Mouse (Mus musculus) MEL (cell line): ENCODE data around the gene Mip. TPM values are rescaled to one million over a fixed set of nuclear protein-coding genes. Genes with fewer than 3 reads are reported as not detected.

Experiments
- DNase-seq: peaks from one replicate; pipeline ENCODE4 v3.0.0; 2011; ENCODE audit warnings: low read depth, low spot score
- H3K27ac ChIP-seq: 2 replicates; pipeline ENCODE4 v1.5.1; 2012; ENCODE audit warnings: low read depth, mild to moderate bottlenecking, control low read depth, low read length, moderate library complexity; ENCODE audit not compliant: control insufficient read depth
- H3K27me3 ChIP-seq, 2 experiments: fragments of 150-350 bp in 1 of 2; sonication (generic) in 1 of 2; 2 replicates each; pipeline ENCODE4 v1.6.1; 2012; ENCODE audit warnings: low read length in 2 of 2, mild to moderate bottlenecking in 2 of 2, improper control_type of control experiment in 1 of 2, moderate library complexity in 1 of 2; ENCODE audit not compliant: insufficient read depth in 2 of 2, control insufficient read depth in 1 of 2
- H3K36me3 ChIP-seq, 2 experiments: 2 replicates each; pipeline ENCODE4 v1.6.1; 2012 to 2014; ENCODE audit warnings: low read length in 2 of 2, improper control_type of control experiment in 1 of 2, inconsistent platforms in 1 of 2, mild to moderate bottlenecking in 1 of 2; ENCODE audit not compliant: insufficient read depth in 2 of 2, control insufficient read depth in 1 of 2
- H3K4me1 ChIP-seq, 2 experiments: fragments of 150-350 bp in 1 of 2; sonication (generic) in 1 of 2; 2 replicates each; pipeline ENCODE4 v1.6.1; 2012; ENCODE audit warnings: low read length in 2 of 2, improper control_type of control experiment in 1 of 2, mild to moderate bottlenecking in 1 of 2; ENCODE audit not compliant: insufficient read depth in 2 of 2, control insufficient read depth in 1 of 2
- H3K4me3 ChIP-seq, 2 experiments: fragments of 150-350 bp in 1 of 2; sonication (generic) in 1 of 2; 2 replicates each; pipeline ENCODE4 v1.5.1; 2012; ENCODE audit warnings: low read depth in 2 of 2, low read length in 2 of 2, mild to moderate bottlenecking in 2 of 2, moderate library complexity in 2 of 2, control low read depth in 1 of 2, improper control_type of control experiment in 1 of 2; ENCODE audit not compliant: control insufficient read depth in 1 of 2, insufficient read depth in 1 of 2
- H3K79me2 ChIP-seq: 2 replicates; pipeline ENCODE4 v1.6.1; 2012; ENCODE audit warnings: mild to moderate bottlenecking, low read length, moderate library complexity; ENCODE audit not compliant: control insufficient read depth, poor library complexity, insufficient read depth
- H3K9ac ChIP-seq: 2 replicates; pipeline ENCODE4 v1.6.1; 2012; ENCODE audit warnings: low read depth, mild to moderate bottlenecking, control low read depth, low read length, moderate library complexity; ENCODE audit not compliant: control insufficient read depth, poor library complexity, severe bottlenecking
- H3K9me3 ChIP-seq: fragments of 150-350 bp; sonication (generic); replicated peaks from 2 replicates; pipeline ENCODE4 v1.6.1; 2012; ENCODE audit warnings: mild to moderate bottlenecking, low read length, improper control_type of control experiment, moderate library complexity; ENCODE audit not compliant: insufficient read depth
- BHLHE40 ChIP-seq: IDR thresholded peaks from 2 replicates; pipeline ENCODE4 v1.6.1; 2012; ENCODE audit warnings: low read depth, mild to moderate bottlenecking, inconsistent platforms, low read length, improper control_type of control experiment, borderline replicate concordance
- CHD2 ChIP-seq: IDR thresholded peaks from 2 replicates; pipeline ENCODE4 v1.6.1; 2011; ENCODE audit warnings: low read length, improper control_type of control experiment
- CTCF ChIP-seq, 3 experiments: IDR thresholded peaks in 2 of 3; conservative IDR thresholded peaks in 1 of 3; 2 replicates each; pipeline ENCODE4 v1.5.1; 2011 to 2012; ENCODE audit warnings: low read length in 3 of 3, low read depth in 2 of 3, mild to moderate bottlenecking in 2 of 3, improper control_type of control experiment in 1 of 3, inconsistent platforms in 1 of 3, mixed read lengths in 1 of 3, moderate library complexity in 1 of 3; ENCODE audit not compliant: control insufficient read depth in 1 of 3, insufficient read depth in 1 of 3, poor library complexity in 1 of 3, severe bottlenecking in 1 of 3
- E2F4 ChIP-seq: IDR thresholded peaks from 2 replicates; pipeline ENCODE4 v1.6.1; 2011; ENCODE audit warnings: low read depth, low read length, improper control_type of control experiment, borderline replicate concordance
- EP300 ChIP-seq, 2 experiments: IDR thresholded peaks; 2 replicates each; pipeline ENCODE4 v1.6.1; 2011; ENCODE audit warnings: improper control_type of control experiment in 2 of 2, low read length in 2 of 2, low read depth in 1 of 2, mild to moderate bottlenecking in 1 of 2
- ETS1 ChIP-seq: IDR thresholded peaks from 2 replicates; pipeline ENCODE4 v1.6.1; 2012; ENCODE audit warnings: low read depth, mild to moderate bottlenecking, inconsistent platforms, low read length, improper control_type of control experiment, moderate library complexity
- HCFC1 ChIP-seq: IDR thresholded peaks from 2 replicates; pipeline ENCODE4 v1.6.1; 2012; ENCODE audit warnings: low read depth, mild to moderate bottlenecking, inconsistent platforms, low read length, improper control_type of control experiment, moderate library complexity
- KAT2A ChIP-seq: conservative IDR thresholded peaks from 2 replicates; pipeline ENCODE4 v1.6.1; 2012; ENCODE audit warnings: low read depth, low read length, improper control_type of control experiment, inconsistent platforms
- MAZ ChIP-seq: IDR thresholded peaks from 2 replicates; pipeline ENCODE4 v1.6.1; 2012; ENCODE audit warnings: low read depth, mild to moderate bottlenecking, inconsistent platforms, low read length, improper control_type of control experiment
- MXI1 ChIP-seq: IDR thresholded peaks from 2 replicates; pipeline ENCODE4 v1.6.1; 2011; ENCODE audit warnings: mild to moderate bottlenecking, low read depth, low read length, improper control_type of control experiment
- MYB ChIP-seq: IDR thresholded peaks from 2 replicates; pipeline ENCODE4 v1.6.1; 2011; ENCODE audit warnings: mild to moderate bottlenecking, low read depth, low read length, improper control_type of control experiment
- TAL1 ChIP-seq: IDR thresholded peaks from 2 replicates; pipeline ENCODE4 v1.6.1; 2012; ENCODE audit warnings: mild to moderate bottlenecking, inconsistent platforms, low read length, moderate library complexity, mixed read lengths
- TCF12 ChIP-seq: IDR thresholded peaks from 2 replicates; pipeline ENCODE4 v1.6.1; 2014; ENCODE audit warnings: low read depth, mild to moderate bottlenecking, inconsistent platforms, low read length, improper control_type of control experiment, moderate library complexity
- USF1 ChIP-seq: IDR thresholded peaks from 2 replicates; pipeline ENCODE4 v1.6.1; 2014; ENCODE audit warnings: low read depth, mild to moderate bottlenecking, inconsistent platforms, low read length, improper control_type of control experiment, moderate library complexity
- ZMIZ1 ChIP-seq: IDR thresholded peaks from 2 replicates; pipeline ENCODE4 v1.6.1; 2012; ENCODE audit warnings: low read depth, mild to moderate bottlenecking, inconsistent platforms, low read length, improper control_type of control experiment, moderate library complexity
- ZNF384 ChIP-seq: IDR thresholded peaks from 2 replicates; pipeline ENCODE4 v1.6.1; 2012; ENCODE audit warnings: low read depth, mild to moderate bottlenecking, inconsistent platforms, low read length, improper control_type of control experiment
- polyA plus RNA-seq, 2 experiments: library from polyadenylated mRNA; stranded (reverse) in 1 of 2; unstranded in 1 of 2; fragments of >175 nt in 1 of 2; fragments of >200 nt in 1 of 2; gene quantifications; 2 replicates each; pipeline versions ENCODE4 v1.2.1 to v1.2.4; 2012; ENCODE audit warnings: low replicate concordance in 2 of 2, low read depth in 1 of 2; ENCODE audit not compliant: insufficient read length in 2 of 2, insufficient read depth in 1 of 2, missing spikeins in 1 of 2
- total RNA-seq: library from RNA; depleted of rRNA; stranded (reverse); fragments of 300-350 nt; gene quantifications from 2 replicates; pipeline ENCODE4 v1.2.3, GENCODE M21; 2012

Mip gene
- total and polyA plus RNA-seq, 3 experiments: 0.04 TPM; not detected in 2

DNA sequence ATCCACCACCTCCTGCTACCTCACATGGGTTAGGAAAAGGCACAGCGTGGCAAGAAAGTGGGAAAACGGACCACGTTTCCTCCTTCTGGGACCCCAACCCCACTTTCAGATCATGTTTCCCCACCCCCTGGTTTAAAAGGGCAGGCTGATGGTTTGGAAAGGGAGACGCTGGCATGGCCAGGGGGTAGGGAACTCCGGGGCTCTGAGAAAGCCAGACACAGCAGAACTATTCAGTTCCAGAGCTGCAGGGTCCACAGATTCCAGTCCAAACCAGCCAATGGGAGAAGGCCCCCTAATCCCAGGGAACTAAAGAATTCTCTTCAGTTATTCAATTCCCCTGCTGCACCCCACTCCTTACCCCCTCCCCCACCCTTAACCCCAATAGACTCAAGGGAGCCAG, 574 bp upstream of the Mip start (continued):
- TF ChIP-seq ZNF384 (no peak), TAL1 (no peak), ETS1 (no peak)

DNA sequence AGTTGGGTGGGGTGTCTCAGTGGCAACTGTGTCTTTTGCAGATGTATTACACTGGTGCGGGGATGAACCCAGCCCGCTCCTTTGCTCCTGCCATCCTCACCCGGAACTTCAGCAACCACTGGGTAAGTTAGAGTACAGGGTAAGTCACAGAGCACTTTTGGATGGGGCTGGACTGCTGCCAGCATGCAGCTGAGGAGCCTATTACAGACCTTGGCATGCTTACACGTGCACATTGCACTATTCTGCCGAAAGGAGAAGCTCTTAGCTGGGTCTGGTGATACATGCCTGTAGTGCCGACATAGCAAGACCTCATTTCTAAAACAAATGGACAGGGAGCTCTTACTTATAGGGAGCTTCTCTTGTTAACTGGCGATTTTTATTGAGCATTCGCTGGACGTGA, 2.0 kb downstream of the Mip start:
- peaks cover 3 to 11% of the 10 kb centered on the region in 2 experiments for H3K4me1 ChIP-seq
- TF ChIP-seq CTCF (IDR thresholded peaks at IDR 0.05 in 2 of 3, conservative IDR thresholded peaks at IDR 0.05 in 1 of 3; ENCODE audit: control insufficient read depth in 1 of 3, insufficient read depth in 1 of 3, low read depth in 2 of 3, low read length in 3 of 3, poor library complexity in 1 of 3, severe bottlenecking in 1 of 3): no peak
- TF ChIP-seq BHLHE40: peak; percentile 43
- TF ChIP-seq MXI1: peak; percentile 56; the same call in 1 of the 2 replicates
- TF ChIP-seq, all 39 proteins: peak for 2
- no peak overlapping the region for H3K4me3 ChIP-seq
- DNase-seq: peak; percentile 63
- H3K9ac ChIP-seq: 0 out of 2 replicates have a peak overlapping the region, but pooled peaks have one; percentile 8
- H3K79me2 ChIP-seq: peaks cover 6% of the 10 kb centered on the region
- H3K27ac ChIP-seq: no peak overlapping the region
- H3K36me3 ChIP-seq: peaks cover 0 to 8% of the 10 kb centered on the region in 2 experiments; a peak in 2 of 4 replicates
- no peaks in the 10 kb centered on the region for H3K27me3 ChIP-seq
- H3K9me3 ChIP-seq: no peaks in the 10 kb centered on the region

DNA sequence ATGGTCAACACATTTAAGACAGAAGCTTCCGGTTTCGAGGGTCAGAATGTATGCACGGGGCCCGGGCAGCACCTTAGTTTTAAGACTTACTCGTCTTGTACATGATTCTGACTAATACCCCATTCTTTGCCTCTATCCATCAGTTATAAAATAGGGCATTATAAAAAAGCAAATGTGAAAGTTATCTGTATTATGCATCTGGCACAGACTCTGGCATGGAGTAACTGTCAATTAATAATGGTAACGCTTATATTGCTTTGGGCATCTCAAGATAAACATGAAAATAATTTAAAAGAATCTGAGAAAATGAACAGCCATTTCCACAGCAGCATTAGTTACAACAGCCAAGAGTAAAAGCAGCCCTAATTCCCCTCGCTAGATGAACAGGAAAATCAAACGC, 2.4 kb downstream of the Mip start:
- no peaks in the 10 kb centered on the region for H3K9me3 ChIP-seq
- H3K79me2 ChIP-seq: peaks cover 10% of the 10 kb centered on the region
- no peak overlapping the region for H3K4me3 ChIP-seq
- no peaks in the 10 kb centered on the region for H3K27me3 ChIP-seq
- no peak for DNase-seq
- peaks cover 0 to 10% of the 10 kb centered on the region in 2 experiments; a peak in 2 of 4 replicates for H3K36me3 ChIP-seq
- no peak for TF ChIP-seq TAL1
- peak in 1 of 2 experiments; percentile 64; a peak in 3 of 4 replicates for TF ChIP-seq EP300 (IDR thresholded peaks at IDR 0.05; ENCODE audit: low read depth in 1 of 2, low read length in 2 of 2)
- TF ChIP-seq, all 39 proteins: peak for 1
- Histone ChIP-seq H3K9ac (0 out of 2 replicates have a peak overlapping the region, but pooled peaks have one; percentile 8), H3K4me1 (peaks cover 5 to 11% of the 10 kb centered on the region in 2 experiments), H3K27ac (no peak overlapping the region)

- peak overlapping the region in 1 of 2 experiments; percentile 85; a peak in 2 of 4 replicates for H3K4me3 ChIP-seq
- DNase-seq: no peak
- H3K4me1 ChIP-seq: peaks cover 5 to 11% of the 10 kb centered on the region in 2 experiments
- peaks cover 0 to 10% of the 10 kb centered on the region in 2 experiments; a peak in 2 of 4 replicates for H3K36me3 ChIP-seq
- H3K9me3 ChIP-seq: no peaks in the 10 kb centered on the region
- H3K27ac ChIP-seq: peak overlapping the region; percentile 93; the same call in 1 of the 2 replicates
- TF ChIP-seq TCF12: no peak
- no peak for TF ChIP-seq MYB
- TF ChIP-seq KAT2A: no peak
- no peak for TF ChIP-seq USF1
- TF ChIP-seq E2F4: no peak
- no peak for TF ChIP-seq ZMIZ1
- TF ChIP-seq CHD2: no peak
- no peak for TF ChIP-seq MAZ
- TF ChIP-seq CTCF (IDR thresholded peaks at IDR 0.05 in 2 of 3, conservative IDR thresholded peaks at IDR 0.05 in 1 of 3; ENCODE audit: control insufficient read depth in 1 of 3, insufficient read depth in 1 of 3, low read depth in 2 of 3, low read length in 3 of 3, poor library complexity in 1 of 3, severe bottlenecking in 1 of 3): no peak
- no peak for TF ChIP-seq HCFC1
- H3K79me2 ChIP-seq: peaks cover 12% of the 10 kb centered on the region
- H3K27me3 ChIP-seq: no peaks in the 10 kb centered on the region
- H3K9ac ChIP-seq: peak overlapping the region; percentile 94
Observed at GRCm38 (mm10) chr10:128230582-128230981, 4.9 kb downstream of the Mip start.
